Mouse (Mus musculus) left cerebral cortex, postnatal 36 days (tissue): Measurements from ENCODE around the gene Pigo. TPM values are rescaled to one million over a fixed set of nuclear protein-coding genes. Genes with fewer than 3 reads are reported as not detected.

Experiments
- DNase-seq, 2 experiments: peaks; one replicate each; pipeline ENCODE4 v3.0.0; 2021 to 2022; ENCODE audit warnings: low spot score in 2 of 2, mixed read lengths in 1 of 2
- intact Hi-C: fragments of 180-260 bp; cut with DNase I; formaldehyde crosslinking; loops from one replicate; pipeline ENCODE4 v1.15.1; 2025
- total RNA-seq, 2 experiments: library from RNA; stranded (reverse); gene quantifications; 2 replicates each; pipeline ENCODE4 v1.2.3; 2021

Gene Pigo
- total RNA-seq, 2 experiments from 2014 or later = 30.4 to 37.5 TPM

DNA sequence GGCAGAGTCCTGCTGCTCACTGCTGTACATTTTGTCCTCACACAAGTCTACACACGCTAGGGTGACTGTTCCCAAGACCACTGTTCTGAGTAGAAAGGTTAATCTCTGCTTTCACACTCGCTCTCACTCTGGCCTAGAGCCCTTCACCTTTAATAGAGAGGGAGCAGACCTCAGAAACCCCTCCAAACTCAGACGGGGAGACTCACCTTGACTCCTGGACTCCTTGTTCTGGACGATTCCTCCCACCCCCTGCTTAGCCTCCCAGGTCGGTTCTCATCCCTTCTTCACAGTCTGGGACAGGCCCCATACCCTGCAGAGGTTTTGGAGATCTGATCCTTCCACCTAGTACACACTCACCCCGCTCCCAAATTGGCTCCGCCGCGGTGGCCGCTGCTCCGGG lies 14.0 kb upstream of the Pigo start:
- intact Hi-C loops = loop anchor here (5.0 to 10.0 kb wide), 2 partner anchors 343 to 525 kb away; partner anchors contain the start of genes Creb3, Rusc2 and Tln1

DNA sequence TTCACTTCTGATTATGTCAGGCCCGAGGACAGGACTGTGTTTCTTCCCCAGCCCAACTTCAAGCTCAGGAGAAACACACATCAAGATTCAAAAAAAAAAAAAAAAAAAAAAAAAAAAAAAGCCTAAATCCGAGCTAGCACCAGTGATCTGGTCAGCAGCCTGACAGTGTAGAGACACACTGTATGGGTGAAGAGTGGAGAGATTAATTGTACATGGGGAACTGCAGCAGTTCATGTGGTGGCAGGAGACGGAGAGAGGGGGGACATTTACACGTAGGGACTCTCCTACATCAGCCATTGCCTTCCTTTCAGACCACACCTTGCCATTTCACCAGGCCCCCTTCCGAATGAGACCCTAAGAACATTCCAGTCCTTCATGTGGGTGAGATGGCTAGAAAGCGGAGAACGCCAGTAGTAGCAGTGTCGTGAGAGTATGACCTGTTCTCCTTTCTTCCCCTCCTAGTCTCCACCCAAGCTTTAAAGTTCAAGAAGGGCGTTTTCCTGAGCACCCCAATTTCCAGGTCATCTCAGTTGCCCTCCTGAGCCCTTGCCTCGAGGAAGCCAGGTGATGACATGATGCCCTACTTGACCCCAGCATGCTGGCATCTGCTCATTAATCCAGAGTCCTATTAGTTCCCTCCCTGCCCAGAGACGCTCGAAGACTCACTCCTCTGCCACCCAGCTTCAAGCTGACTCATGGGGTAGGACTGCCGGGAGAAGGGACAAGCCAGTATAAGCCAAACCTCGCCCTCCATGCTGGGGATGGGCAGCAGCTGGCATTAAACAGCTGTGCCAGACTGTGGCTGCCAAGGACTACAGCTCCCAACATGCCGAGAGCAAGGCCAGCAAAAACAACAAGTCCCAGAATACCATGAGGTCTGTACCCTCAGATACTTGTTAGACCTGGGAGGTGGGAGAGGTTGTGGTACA lies 13.2 kb upstream of the Pigo start:
- peak; percentile 55 to 66 for DNase-seq
- intact Hi-C loops = loop anchor here (10.0 kb wide), 1 partner anchor 526 kb away; the partner anchor contains the start of genes Creb3 and Tln1

More for the DNA sequence above, 14.0 kb upstream of the Pigo start:
- no peak for DNase-seq

DNA sequence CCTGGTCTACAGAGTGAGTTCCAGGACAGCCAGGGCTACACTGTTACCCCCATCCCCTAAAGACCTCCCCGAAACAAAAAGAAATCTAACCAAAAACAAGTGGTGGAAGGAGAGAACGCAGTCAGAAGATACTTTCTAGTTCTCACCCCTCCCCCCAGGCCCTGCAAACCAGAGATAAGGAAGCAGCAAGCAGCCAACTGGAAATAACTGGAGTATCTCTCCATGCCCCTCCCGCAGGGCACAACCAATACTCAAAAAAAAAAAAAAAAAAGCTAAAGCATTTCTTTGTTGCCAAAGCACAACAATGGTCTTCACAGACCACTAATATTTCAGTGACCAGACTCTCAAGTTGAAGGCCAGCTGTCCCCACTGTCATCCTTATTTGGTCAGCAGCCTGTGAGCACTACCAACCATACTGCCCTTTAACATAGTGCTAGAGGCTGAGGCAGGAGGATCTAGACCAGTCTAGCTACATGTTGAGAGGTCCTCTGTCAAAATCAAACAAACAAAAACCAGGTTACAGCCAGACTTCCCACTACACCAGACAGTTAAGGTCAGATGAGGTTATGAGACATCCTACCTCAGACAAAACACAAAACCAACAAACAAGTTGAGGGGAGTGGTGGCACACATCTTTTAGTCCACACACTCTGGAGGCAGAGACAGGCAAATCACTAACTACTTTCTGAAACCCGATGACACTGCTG lies 12.4 kb upstream of the Pigo start:
- DNase-seq = no peak

DNA sequence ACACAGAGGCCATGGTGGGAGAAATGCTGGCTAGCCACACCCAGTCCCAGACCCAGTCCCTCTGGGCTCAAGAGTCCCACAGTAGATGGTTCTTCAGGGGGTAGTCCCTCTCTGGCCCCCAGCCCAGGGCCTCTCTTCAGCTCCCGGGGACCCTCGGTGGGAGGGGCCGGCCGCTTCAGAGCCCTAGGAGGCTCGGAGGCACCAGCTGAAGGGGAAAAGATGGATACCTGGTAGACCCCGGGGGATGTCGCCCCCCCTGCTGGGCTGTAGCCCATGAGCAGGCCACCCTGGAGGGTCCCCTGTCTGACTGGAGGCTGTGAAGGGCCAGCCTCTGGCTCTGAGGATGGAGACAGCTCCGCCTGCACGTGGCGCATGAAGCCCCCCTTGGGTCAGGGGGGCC lies 10.7 kb upstream of the Pigo start:
- DNase-seq = no peak
- intact Hi-C loops = loop anchor here (10.0 kb wide), 1 partner anchor 528 kb away; the partner anchor contains the start of genes Creb3 and Tln1

More for the DNA sequence above, 12.4 kb upstream of the Pigo start:
- intact Hi-C loops = loop anchor here (10.0 kb wide), 1 partner anchor 527 kb away; the partner anchor contains the start of genes Creb3 and Tln1

DNA sequence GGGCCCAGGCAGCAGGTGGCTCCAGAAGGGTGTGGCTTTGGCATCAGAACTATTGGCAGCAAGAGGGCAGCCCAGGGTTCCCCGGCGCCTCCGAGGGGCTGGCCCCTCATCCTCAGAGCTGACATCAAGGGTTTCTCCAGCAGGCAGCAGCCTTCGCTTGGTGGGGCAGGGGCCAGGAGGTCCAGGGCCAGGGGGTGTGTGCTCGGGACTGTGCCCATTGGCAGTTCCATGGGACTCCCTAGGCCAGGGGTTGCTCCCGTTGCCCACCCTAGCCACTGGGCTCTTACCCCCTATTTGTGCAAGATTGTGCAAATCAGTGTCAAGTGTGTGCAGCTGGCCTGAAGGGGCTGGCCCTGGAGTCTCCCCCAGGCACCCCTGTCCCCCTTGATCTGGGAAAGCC lies 10.2 kb upstream of the Pigo start:
- intact Hi-C loops = loop anchor here (10.0 kb wide), 1 partner anchor 529 kb away; the partner anchor contains the start of genes Creb3 and Tln1
- no peak for DNase-seq

DNA sequence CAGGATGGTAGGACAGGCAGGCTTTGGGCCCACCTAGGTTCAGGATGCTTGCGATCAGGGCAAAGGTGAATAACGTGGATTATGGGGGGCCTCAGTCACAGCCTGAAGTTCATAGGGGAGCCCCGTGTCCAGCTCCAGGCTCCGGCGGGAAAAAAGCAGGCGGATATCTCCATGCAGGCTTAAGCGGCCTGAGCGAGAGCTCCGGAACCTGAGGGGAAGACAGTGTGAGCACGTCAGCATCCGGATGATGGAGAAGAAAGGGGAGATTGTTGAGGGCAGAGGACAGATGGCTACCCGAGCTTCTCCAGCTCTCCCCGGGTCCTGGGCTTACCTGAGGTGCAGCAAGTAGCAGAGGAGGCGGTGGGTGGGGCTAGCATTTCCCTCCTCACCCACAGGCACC lies 7.9 kb upstream of the Pigo start:
- intact Hi-C loops = loop anchor here (10.0 kb wide), 1 partner anchor 531 kb away; the partner anchor contains the start of genes Creb3 and Tln1
- no peak for DNase-seq

DNA sequence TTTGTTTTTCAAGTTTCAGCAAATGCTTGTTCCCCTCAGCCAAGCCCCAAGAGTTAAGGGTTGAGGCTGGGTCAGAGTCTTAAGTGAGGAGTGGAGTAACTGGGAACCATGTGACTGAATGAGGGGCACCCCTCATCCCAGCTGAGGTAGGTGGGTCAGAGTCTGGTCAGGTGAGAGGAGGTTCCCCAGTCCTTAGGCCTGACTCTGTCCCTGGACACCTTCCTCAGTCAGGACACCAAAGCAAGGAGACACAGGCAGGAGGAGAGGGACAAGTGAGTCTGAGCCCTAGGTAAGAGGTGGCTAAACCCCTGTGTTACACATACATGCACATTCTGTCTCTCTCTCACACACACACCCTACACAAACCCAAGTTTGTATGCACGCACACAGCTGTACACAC lies 6.9 kb upstream of the Pigo start:
- intact Hi-C loops = loop anchor here (10.0 kb wide), 1 partner anchor 532 kb away; the partner anchor contains the start of genes Creb3 and Tln1
- no peak for DNase-seq

DNA sequence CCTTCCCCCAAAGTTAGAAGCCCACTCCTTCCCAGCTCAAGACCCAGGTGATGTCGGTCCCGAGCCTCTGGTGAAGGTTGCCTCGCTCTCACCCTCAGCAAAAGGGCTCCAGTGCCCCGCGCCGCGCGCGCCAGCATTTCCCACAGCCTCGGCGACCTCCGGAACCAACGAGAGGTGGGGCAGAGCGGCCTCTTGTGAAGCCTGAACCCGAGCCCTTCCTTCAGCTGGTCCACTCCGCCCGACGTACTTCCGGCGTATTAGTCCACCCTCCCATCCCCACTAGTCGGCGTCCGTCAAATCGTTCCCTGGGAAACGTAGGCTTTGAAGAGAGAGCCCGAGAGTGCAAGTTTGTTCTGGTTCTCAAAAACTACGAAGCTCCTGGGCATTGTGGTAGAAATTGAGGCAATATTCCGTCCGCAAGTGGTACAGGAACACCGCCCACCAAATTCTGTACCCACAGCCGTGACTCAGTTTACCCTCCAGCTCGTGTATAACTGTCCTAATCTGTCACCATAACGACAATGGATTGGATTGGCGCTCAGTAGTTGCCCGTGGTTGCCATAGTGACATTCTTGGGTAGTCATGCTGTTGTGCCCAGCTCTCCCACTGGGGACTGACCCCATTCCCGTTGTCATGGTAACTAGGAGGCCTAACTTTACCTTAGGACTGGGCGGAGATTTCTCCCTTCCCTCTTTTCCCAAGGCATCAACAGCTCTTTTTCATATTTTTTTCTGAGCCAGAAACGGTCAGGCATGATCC lies 5.8 kb upstream of the Pigo start, which contains the start of gene Stoml2:
TSS of gene Stoml2 (minus strand) at position 474 of the 759 bp plus-strand sequence.
- peak; percentile 91 to 92 for DNase-seq
- intact Hi-C loops = loop anchor here (10.0 kb wide), 1 partner anchor 533 kb away; the partner anchor contains the start of genes Creb3 and Tln1

DNA sequence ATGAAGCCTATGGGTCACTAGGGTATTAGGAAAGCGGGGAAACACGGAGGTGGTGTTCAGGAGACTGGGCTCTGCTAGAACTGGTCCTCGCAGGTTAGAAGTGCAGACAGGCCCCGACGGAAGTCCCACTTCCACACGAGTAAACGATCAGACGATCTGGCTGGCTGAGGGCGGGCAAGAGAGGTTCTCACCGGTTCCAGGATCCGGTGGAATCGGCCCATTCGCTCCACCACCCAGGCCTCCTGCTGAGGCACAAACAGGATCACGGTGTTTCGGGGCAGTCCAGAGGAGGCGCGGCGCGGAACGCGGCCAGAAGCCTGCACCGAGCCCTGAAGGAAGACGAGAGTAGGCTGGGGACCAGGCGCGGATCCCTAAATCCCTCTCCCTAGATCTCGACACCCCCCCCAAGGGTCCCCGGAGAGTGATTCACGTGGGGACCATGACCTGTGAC lies 5.2 kb upstream of the Pigo start:
- intact Hi-C loops = loop anchor here (10.0 kb wide), 1 partner anchor 534 kb away; the partner anchor contains the start of genes Creb3 and Tln1
- no peak for DNase-seq

DNA sequence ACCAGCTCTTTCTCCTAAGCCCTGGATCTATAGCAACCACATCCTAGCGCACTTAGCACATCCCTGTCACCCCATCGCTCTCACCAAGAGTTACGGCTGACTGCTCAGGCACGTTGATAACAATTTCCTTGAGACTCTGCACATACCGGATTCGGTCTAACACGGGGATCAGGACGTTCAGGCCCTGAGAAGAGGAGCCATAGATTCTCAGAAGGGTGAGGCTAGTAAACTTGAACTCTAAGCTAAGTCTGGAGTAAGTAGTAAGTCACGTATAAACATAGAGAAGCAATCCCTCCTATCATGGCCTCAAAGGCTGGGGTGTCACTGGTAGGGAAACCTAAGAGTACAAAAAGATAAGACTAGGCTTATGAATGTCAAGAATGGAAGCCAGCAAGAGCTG lies 4.7 kb upstream of the Pigo start:
- intact Hi-C loops = loop anchor here (10.0 kb wide), 1 partner anchor 534 kb away; the partner anchor contains the start of genes Creb3 and Tln1
- no peak for DNase-seq

DNA sequence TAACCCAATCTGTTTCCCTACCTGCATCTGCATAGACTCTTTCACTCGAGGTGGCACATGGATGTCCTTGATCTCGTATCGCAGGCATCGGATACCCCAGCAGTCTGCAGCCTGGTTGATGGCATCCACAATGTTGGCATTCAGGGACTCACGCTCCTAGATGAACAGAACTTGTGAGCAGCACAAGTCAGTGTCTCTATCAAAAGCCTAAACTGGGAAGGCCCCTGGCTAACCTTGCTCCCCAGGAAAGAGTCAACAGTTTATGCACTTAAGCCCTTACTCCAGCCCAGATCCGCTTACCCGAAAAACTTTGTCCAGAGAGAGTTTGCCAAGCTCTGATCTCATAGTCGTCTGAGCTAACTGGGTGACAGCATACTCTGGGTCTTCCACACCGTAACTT lies 4.1 kb upstream of the Pigo start:
- intact Hi-C loops = loop anchor here (10.0 kb wide), 1 partner anchor 535 kb away; the partner anchor contains the start of genes Creb3 and Tln1
- no peak for DNase-seq

DNA sequence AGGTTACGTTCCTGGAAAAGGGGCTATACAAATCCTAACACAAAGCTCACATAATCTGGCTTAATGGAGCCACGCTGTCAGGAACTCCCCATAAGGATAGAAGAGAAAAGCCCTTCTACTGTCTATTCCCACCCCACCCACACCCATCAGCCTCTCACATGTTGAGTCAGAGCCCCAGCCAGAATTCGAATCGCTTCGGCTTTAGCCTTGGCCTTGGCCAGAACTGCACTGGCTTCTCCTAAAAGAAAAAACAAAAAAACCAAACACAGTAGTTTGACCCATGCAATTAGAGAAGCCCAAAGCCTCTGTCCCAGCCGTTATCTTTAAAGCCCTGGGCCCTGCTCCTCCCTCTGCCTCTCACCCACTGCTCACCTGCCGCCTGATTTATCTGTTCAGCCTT lies 3.5 kb upstream of the Pigo start:
- DNase-seq = no peak
- intact Hi-C loops = no loop called here

DNA sequence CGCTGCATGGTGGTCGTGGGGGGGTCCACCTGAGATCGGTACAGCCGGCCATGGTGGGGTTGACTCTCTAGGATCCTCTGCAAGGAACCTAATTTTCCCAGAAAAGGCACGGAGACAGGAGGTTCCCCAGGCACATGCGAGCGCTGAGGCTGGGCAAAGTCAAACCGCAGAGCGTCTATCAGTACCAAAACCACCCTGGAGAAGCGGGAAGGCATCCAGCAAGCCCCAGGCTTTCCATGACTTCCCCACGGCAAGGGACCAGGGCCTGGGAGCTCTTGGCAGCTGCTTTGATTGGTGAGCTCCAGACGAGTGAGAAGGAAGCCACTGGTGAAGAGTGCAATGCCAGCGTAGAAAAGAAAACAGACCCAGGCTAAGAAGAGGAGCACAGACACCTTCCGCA lies 946 bp downstream of the Pigo start:
- DNase-seq = no peak
- intact Hi-C loops = no loop called here

DNA sequence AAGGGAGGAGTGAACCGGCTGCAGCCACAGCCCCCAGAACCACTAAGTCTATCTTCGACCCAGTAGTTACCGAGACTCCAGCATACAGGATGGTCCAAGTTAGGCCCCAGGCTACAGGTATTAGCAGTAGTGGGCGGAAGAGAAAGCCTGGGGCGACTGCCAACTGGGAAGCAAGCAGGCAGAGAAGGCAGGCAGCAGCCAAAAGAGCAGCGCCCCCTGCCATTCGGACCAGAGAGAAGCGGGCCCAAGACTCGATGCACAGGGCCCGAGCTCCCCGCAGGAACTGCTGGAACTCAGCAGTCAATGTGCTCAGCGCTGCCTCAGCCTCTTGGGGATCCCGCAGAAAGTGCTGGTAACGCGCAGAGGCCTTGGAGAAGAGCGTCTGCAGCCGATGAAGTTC lies 4.3 kb downstream of the Pigo start:
- intact Hi-C loops = no loop called here
- DNase-seq = no peak

DNA sequence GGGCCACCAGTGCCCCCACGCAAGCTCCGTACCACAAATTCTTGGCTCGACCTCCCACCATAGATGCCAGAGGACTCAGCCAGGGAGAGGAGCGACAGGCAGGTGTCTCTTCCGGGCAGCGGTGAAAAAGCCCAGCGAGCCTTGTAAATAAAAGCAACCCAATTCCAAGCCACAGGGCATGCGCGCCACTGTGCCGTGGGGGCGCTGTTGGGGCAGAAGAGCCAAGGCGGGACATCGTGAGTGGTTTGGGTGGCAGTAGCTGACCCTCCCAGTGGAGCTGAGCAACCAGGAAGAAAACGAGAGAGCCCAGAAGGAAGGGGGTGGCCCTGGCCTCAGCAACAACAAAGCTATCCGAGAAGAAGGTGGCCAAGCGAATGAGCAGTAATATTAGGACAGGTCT lies 4.7 kb downstream of the Pigo start:
- no peak for DNase-seq

DNA sequence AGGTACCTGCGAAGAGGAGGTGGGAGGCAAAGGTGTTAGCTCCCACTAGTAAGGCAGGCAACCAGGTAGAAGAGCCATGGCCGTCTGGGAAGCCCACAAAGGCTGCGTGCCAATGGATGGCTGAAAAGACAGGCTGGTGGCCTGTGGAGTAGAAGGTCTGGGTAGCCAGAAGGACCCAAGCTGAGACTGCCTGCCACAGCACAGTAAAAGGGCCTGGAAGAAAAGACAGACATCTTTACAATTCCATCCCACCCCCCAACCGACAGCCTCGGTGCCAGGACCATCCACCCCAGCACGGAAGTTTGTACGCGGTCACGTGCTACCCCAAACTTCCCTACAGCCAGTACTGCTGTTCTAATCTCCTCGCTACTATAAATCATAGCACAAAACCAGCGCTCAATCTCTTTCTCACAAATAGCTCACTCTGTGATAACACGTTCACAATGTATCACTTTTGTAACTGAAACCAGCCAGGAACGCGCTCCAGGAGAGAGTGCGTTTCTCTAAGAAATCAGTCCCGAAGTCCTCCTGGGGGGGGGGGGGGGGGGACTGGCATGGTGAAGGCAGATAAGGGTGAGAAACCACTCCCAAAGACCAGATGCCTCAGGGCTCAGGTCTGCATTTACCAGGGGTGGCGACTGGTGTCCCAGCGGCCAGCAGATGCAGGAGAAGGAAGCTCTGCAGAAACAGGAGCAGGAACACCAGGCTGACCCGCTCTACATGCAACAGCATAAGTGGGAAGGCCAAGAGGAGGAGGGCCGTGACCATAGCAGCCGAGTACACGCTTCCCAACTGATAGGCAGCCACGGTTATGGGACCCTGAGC lies 5.8 kb downstream of the Pigo start:
- no peak for DNase-seq

More for the DNA sequence above, 4.7 kb downstream of the Pigo start:
- intact Hi-C loops = no loop called here

DNA sequence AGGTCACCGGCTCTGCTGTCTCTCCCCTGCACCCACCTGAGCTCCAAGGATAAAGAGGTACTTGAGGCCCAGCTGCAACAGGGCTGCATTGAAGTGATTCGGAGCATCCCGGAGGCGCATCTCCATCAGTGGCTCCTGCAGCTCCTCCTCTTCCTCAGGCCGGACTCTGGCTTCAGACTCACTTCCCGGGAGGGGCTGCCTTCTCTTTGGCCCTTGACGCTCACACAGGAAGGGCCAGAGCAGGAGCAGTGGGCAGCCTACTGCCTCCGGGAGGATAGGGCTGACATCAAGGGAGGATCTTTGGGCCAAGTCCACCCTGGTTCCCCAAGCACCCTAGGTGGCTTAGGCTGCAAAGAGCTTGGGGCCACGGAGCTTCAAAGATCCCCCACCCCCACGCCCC lies 6.4 kb downstream of the Pigo start:
- DNase-seq = no peak
- intact Hi-C loops = no loop called here

More for the DNA sequence above, 5.8 kb downstream of the Pigo start:
- intact Hi-C loops = no loop called here

DNA sequence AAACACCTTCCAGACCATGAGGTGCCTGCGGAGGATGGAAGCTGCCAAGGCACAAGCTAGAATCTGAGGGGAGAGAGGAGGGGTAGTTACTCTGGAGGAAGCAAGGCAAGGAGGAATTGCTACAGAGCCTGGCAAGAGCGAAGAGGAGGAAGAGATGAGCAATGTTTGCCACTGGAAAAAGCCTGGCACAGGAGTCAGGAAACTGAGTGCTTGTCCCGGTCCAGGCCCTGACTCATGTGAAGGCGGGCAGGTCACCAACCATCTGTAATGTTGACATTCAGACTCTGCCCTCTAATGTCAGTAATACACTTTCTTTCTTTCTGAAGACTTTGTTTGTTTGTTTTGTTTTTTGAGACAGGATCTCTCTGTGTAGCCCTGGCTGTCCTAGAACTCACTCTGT lies 7.5 kb downstream of the Pigo start:
- no peak for DNase-seq
- intact Hi-C loops = no loop called here
